Comparison of ENCODE assay signal across 1 mouse cellular context in genomic region chr9:7795581-7795980, GRCm38 (mm10).
TF ChIP-seq lines count a peak whose summit lies in the region.

No protein-coding gene starts in this region.

TF ChIP-seq in MEL, 35 proteins besides CTCF, POLR2A, EP300 and RAD21:
- TF ChIP-seq KAT2A (conservative IDR thresholded peaks at IDR 0.05; ENCODE audit: low read depth, low read length): no peak
- TF ChIP-seq CHD2 (IDR thresholded peaks at IDR 0.05; ENCODE audit: low read length): no peak
- TF ChIP-seq POLR2AphosphoS2 (IDR thresholded peaks at IDR 0.05; ENCODE audit: low read length): no peak; the same call in none of the 2 replicates
- TF ChIP-seq TCF12 (IDR thresholded peaks at IDR 0.05; ENCODE audit: low read depth, low read length): no peak
- TF ChIP-seq CHD1 (IDR thresholded peaks at IDR 0.05; ENCODE audit: low read depth, low read length): no peak
- no peak for TF ChIP-seq ELF1 (IDR thresholded peaks at IDR 0.05; ENCODE audit: low read depth, low read length)
- no peak for TF ChIP-seq TBP (IDR thresholded peaks at IDR 0.05; ENCODE audit: low read depth, low read length)
- no peak for TF ChIP-seq ZC3H11A (IDR thresholded peaks at IDR 0.05; ENCODE audit: low read depth, low read length)
- TF ChIP-seq ETS1 (IDR thresholded peaks at IDR 0.05; ENCODE audit: low read depth, low read length): no peak
- no peak for TF ChIP-seq SMC3 (IDR thresholded peaks at IDR 0.05; ENCODE audit: low read depth, low read length)
- no peak for TF ChIP-seq ZNF384 (IDR thresholded peaks at IDR 0.05; ENCODE audit: low read depth, low read length)
- no peak for TF ChIP-seq UBTF (IDR thresholded peaks at IDR 0.05; ENCODE audit: borderline replicate concordance, insufficient read depth, low read depth, low read length)
- no peak for TF ChIP-seq NELFE (IDR thresholded peaks at IDR 0.05; ENCODE audit: low read depth, low read length)
- no peak for TF ChIP-seq RCOR1 (IDR thresholded peaks at IDR 0.05; ENCODE audit: low read depth, low read length)
- TF ChIP-seq USF1 (IDR thresholded peaks at IDR 0.05; ENCODE audit: low read depth, low read length): no peak
- TF ChIP-seq MYB (IDR thresholded peaks at IDR 0.05; ENCODE audit: low read depth, low read length): no peak
